Mouse (Mus musculus) cerebellum, adult 9-10 months (tissue): ENCODE data around the gene Gm44596.

ENCODE experiments used
- DNase-seq: peaks from one replicate; pipeline ENCODE4 v3.0.0; 2022

The Gm44596 gene

GRCm38 (mm10) chr6:128381254-128381653, 6.0 kb downstream of the Gm44596 start:
- DNase-seq: no peak

GRCm38 (mm10) chr6:128383752-128384151, 8.4 kb downstream of the Gm44596 start:
- DNase-seq: no peak

DNA sequence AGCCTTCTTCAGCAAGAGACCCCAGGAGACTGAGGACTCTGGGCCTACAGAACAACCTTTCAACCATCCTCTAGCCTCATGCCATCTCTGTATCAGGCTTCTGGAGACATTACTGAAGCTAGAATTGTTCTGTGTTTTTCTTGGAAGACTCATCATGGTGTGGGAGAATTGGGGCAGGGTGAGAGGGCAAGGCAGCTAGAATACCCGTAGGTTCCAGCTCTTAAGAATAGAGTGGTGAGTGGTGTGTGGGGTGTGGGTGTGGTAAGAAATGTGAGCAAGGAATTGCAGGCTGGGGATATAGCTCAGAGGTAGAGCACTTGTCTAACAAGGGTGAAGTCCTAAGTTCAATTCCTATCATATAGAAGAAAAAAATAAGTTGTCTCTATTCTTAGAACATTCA, 9.7 kb downstream of the Gm44596 start:
- no peak for DNase-seq

DNA sequence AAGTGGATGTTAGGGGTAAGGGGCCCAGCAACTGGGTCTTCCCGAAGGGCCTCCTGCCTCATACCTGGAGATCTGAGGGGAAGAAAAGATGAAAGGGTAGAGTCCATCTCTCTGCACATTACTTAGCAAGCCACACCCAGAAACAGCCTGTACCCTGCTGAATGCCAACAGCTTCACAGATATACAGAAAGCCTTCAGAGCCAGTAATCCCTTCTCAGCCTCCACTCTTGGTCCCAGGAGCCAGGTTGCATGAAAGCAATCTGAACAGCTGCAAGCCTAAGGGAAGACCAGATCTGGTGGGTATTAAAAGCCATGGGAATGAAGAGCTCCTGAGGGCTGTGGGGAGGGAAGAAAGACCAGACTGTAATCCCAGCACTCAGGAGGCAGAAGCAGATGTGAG, 13.9 kb downstream of the Gm44596 start:
- no peak for DNase-seq

DNA sequence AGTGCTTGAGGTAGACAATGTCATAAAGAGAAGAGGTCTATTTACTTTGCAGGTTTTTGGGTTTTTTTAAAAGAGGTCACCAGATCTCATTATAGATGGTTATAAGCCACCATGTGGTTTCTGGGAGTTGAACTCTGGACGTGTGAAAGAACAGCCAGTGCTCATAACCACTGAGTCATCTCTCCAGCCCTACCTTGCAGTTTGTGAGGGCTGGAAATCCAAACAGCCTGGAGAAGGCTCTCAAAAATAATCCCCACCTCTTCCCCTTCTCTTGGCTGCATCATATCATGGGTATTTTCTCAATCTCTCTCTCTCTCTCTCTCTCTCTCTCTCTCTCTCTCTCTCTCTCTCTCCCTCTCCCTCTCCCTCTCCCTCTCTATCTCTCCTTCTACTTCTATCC, 15.4 kb downstream of the Gm44596 start:
- DNase-seq: no peak

GRCm38 (mm10) chr6:128397574-128398261, 22.4 kb downstream of the Gm44596 start:
- no peak for DNase-seq

DNA sequence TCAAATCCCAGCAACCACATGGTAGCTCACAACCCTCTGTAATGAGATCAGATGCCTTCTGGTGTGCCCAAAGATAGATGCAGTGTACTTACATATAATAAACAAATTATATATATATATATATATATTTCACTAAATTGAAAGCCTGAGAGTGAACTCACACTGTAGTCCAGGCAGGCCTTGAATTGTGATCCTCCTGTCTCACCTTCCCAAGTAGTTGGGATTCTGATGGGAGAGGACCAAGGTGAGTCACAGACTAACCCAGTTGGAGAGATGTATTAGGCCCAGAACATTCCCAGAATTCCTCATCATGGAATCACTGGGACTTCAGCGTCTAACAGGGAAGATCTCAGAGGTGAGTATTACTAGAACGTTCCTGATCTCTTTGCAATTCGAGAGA, 23.7 kb downstream of the Gm44596 start, which contains the start of gene Nrip2:
TSS of gene Nrip2 (plus strand) at position 301 of the 400 bp plus-strand sequence.
- no peak for DNase-seq

DNA sequence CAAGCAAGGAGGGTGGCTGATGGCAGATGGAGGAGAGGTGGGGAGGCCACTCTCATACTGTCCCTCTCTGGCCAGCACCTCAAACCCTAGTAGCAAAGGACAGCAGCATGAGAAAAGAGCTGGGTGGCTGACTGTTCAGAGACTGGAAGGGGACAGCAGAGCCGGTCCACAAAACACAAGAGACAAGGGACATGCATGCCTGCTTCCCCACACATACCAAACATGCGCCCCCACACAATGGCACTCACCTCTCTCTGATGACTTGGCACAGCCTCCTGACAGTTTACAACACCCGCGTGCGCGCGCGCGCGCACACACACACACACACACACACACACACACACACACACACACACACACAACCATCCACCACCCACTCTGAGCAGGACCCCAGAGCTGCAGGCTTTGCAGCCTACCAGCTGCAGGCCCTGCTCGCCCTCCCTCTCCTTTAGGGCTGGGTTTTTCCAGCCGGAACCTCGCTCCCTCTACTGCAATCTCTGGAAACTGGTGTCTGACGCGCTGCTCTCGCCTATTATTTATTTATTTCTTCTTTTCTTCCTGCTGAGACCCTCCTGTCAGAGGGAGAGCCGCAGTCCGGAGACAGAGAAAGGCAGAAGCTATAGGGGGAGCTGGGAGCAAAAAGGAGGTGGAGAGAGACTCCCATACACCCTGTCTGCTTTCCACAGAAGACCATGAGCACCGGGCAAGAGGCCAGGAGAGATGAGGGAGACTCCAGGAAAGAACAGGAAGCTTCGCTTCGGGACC, 24.3 kb downstream of the Gm44596 start:
- DNase-seq: peak; percentile 82

DNA sequence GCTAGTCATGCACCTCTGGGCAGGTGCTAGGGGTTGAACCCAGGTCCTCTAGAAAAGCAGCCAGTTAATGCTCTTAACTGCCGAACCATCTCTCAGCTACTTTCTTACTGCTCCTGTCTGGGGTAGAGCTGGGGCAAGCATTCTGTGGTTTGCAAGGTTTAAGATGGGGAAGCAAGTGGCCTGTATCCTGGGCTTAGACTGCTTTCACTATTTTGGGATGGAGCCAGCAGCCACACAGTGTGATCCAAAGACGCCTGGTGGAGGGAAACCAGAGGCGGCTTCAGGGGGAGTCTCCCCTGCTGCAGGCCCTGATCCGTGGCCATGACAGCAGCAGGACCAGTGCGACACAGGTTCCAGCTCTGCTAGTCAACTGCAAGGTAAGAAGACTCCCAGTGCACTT, 29.4 kb downstream of the Gm44596 start:
- peak; percentile 33 for DNase-seq

- DNase-seq: no peak
Observed at GRCm38 (mm10) chr6:128408544-128409125, 33.3 kb downstream of the Gm44596 start.

- peak; percentile 12 for DNase-seq
Observed at GRCm38 (mm10) chr6:128410305-128410704, 35.0 kb downstream of the Gm44596 start.

GRCm38 (mm10) chr6:128411115-128411514, 35.8 kb downstream of the Gm44596 start:
- peak; percentile 87 for DNase-seq

DNA sequence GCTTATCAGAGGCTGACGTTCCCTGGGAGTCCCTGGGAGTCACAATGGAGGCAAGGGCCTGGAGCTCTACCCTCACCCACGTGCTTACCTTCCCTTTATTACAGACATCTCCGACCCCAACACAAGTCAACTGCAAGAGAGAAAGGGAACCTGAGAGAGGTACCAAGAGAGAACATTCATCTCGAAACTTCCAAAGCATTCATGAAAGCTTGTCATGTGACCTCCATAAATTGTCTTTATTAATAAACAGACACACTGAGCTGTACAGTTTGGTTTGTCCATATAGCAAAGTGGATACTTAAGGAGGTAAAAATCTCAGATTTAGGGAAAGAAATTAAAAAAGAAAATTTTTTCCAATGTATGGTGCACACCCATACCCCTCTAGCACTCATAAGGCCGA, 40.9 kb downstream of the Gm44596 start:
- no peak for DNase-seq

DNA sequence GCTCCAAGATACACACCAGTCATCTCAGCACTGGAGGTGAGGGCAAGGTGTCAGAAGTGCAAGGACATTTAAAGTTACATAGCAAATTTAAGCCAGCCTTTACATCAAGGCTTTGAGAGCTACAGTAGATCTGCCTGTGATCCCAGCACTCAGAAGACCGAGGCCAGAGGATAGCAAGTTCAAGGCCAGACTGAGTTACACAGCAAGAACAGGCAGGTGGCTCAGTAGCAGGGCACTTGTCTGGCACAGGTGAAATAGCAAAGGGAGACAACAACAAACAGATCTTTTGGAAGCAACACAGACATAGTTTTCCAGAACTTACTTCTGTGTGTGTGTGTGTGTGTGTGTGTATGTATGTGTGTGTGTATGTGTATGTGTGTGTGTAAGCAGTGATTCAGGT, 42.8 kb downstream of the Gm44596 start:
- DNase-seq: no peak

- DNase-seq: no peak
Observed at GRCm38 (mm10) chr6:128421036-128421435, 45.7 kb downstream of the Gm44596 start.

- no peak for DNase-seq
Observed at GRCm38 (mm10) chr6:128421480-128421879, 46.2 kb downstream of the Gm44596 start.

DNA sequence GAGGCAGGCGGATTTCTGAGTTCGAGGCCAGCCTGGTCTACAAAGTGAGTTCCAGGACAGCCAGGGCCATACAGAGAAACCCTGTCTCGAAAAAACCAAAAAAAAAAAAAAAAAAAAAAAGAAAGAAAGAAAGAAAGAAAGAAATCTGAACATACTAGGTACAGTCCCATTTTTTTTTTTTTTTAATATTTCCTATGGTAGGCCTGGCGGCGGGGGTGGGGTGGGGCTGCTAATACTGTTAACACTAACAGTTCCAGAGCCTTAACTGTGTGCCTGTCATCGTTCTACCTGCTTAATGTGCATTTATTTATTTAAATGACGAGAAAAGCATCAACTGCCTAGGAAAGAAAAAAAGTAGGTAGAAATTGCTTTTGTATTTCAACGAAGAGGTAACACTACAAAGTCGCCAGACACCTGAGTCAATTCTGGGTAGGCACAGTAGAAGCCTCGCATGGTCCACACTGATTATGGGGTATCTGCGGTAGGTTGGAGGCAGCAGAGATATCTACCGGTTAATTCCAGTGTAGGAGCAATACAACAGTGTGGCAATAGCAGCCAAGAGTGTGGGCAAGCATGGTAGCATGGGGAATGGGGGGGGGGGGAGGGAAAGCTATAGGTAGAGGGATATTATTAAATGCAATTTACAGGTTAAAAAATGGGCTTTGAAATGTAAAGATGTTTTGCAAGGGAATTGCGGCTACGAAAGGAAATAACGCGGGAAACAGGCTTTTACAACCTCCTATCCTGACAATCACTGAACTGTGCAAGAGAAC, 48.4 kb downstream of the Gm44596 start:
- DNase-seq: peak; percentile 64

DNA sequence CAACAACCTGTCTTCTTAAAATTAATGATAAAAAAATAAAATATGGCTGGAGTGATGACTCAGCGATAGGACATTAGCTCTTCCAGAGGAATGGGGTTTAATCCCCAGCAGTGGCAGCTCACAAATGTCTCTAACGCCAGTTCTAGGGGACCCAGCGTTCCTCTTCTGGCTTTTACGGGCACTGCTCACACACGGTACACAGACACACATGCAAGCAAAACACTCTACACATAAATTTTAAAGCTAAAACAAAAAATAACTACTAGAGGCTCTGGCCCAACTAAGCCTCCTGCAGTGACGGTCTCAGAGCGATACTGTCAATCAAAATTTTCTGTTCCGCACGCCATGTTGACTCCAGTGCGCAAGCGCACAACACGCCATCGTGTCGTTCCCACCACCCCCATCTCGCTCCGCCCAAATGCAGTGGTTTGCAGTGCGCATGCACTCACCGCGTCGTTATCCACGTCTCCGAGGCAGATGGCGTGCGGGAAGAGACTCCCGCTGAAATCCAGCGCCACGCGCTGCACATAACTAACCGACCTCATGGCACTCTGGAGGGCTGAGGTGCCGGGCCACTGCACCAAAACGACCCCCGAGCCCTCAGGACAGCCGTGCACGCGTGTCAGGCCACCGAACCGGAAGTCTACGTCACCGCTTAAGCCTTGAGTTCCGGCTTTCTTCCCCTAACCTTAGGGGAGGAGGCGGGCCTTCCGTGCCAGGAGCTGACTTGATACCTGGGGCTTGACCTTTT, 49.1 kb downstream of the Gm44596 start, which contains the start of gene Itfg2:
TSS of gene Itfg2 (minus strand) at position 663 of the 751 bp plus-strand sequence.
- DNase-seq: peak; percentile 98

- DNase-seq: no peak
Observed at GRCm38 (mm10) chr6:128425046-128425445, 49.7 kb downstream of the Gm44596 start.

GRCm38 (mm10) chr6:128427571-128427970, 52.3 kb downstream of the Gm44596 start:
- DNase-seq: no peak

GRCm38 (mm10) chr6:128429300-128429699, 54.0 kb downstream of the Gm44596 start:
- DNase-seq: no peak

- no peak for DNase-seq
Observed at GRCm38 (mm10) chr6:128429826-128430225, 54.5 kb downstream of the Gm44596 start.
